25 mouse cellular contexts compared by ENCODE assay signal in genomic region chr2:7840612-7841011, GRCm38 (mm10).
"Had no signal": no experiment of that assay in that cellular context is flagged by ENCODE, and none has a peak within 500 bp of the region (broad histone marks: within the 10 kb centered on the region; RNA-seq: fewer than 3 reads in every experiment).

No protein-coding gene starts in this region.

- H3K4me3 ChIP-seq: layer of hippocampus, adult 2 months; limb, embryonic 12.5 days; limb, embryonic 15.5 days; midbrain, embryonic 12.5 days; midbrain, embryonic 15.5 days; neural tube, embryonic 12.5 days; neural tube, embryonic 15.5 days; stomach, embryonic 15.5 days had no signal

- H3K27ac ChIP-seq: kidney, postnatal 0 days; layer of hippocampus, adult 2 months; limb, embryonic 12.5 days; limb, embryonic 15.5 days; liver, embryonic 14.5 days; macrophage; midbrain, embryonic 12.5 days; midbrain, embryonic 15.5 days; neural tube, embryonic 12.5 days; neural tube, embryonic 15.5 days; stomach, embryonic 15.5 days had no signal

- H3K9me3 ChIP-seq: limb, embryonic 12.5 days; limb, embryonic 15.5 days; midbrain, embryonic 12.5 days; midbrain, embryonic 15.5 days; neural tube, embryonic 12.5 days; neural tube, embryonic 15.5 days; stomach, embryonic 15.5 days had no signal

- H3K4me2 ChIP-seq: limb, embryonic 12.5 days; limb, embryonic 15.5 days; liver, embryonic 11.5 days; lung, embryonic 14.5 days; midbrain, embryonic 12.5 days; midbrain, embryonic 15.5 days; neural tube, embryonic 12.5 days; neural tube, embryonic 15.5 days; stomach, embryonic 15.5 days had no signal

- DNase-seq: kidney, adult 2 months; kidney, postnatal 25 days; layer of hippocampus, adult 9-11 months; left cerebral cortex, postnatal 4 days; liver, postnatal 0 days; lung, embryonic 14.5 days; right cerebral cortex, adult 18-20 months; right cerebral cortex, postnatal 14 days; right cerebral cortex, postnatal 4 days; thymus, adult 2 months; thymus, postnatal 14 days; thymus, postnatal 4 days had no signal

- ATAC-seq: liver, postnatal 0 days; lung, postnatal 0 days; midbrain, embryonic 15.5 days had no signal

- H3K9ac ChIP-seq: limb, embryonic 12.5 days; limb, embryonic 15.5 days; liver, embryonic 14.5 days; liver, postnatal 0 days; lung, embryonic 14.5 days; midbrain, embryonic 12.5 days; midbrain, embryonic 15.5 days; neural tube, embryonic 12.5 days; neural tube, embryonic 15.5 days; stomach, embryonic 15.5 days had no signal

- H3K36me3 ChIP-seq: limb, embryonic 12.5 days; limb, embryonic 15.5 days; midbrain, embryonic 12.5 days; midbrain, embryonic 15.5 days; neural tube, embryonic 12.5 days; neural tube, embryonic 15.5 days; stomach, embryonic 15.5 days had no signal

- H3K27me3 ChIP-seq: limb, embryonic 12.5 days; limb, embryonic 15.5 days; midbrain, embryonic 12.5 days; midbrain, embryonic 15.5 days; neural tube, embryonic 12.5 days; neural tube, embryonic 15.5 days; stomach, embryonic 15.5 days had no signal

- H3K4me1 ChIP-seq: limb, embryonic 15.5 days; midbrain, embryonic 12.5 days; midbrain, embryonic 15.5 days; neural tube, embryonic 12.5 days; neural tube, embryonic 15.5 days; stomach, embryonic 15.5 days had no signal
